Mouse (Mus musculus) kidney, adult 10 weeks (tissue): ENCODE data around the gene Zbtb18. TPM values are rescaled to one million over a fixed set of nuclear protein-coding genes. Genes with fewer than 3 reads are reported as not detected.

Experiments used
- polyA plus RNA-seq: library from polyadenylated mRNA; stranded (reverse); fragments of 350-450 nt; fragmentation: Illumina TruSeq; extraction: RNeasy Lipid Tissue Mini Kit (QIAGEN cat#74804); gene quantifications from one replicate; pipeline ENCODE4 v1.2.3, GENCODE M21; 2014; ENCODE audit warnings: low read depth, low replicate concordance

The Zbtb18 gene
- 59.0 TPM for polyA plus RNA-seq

DNA sequence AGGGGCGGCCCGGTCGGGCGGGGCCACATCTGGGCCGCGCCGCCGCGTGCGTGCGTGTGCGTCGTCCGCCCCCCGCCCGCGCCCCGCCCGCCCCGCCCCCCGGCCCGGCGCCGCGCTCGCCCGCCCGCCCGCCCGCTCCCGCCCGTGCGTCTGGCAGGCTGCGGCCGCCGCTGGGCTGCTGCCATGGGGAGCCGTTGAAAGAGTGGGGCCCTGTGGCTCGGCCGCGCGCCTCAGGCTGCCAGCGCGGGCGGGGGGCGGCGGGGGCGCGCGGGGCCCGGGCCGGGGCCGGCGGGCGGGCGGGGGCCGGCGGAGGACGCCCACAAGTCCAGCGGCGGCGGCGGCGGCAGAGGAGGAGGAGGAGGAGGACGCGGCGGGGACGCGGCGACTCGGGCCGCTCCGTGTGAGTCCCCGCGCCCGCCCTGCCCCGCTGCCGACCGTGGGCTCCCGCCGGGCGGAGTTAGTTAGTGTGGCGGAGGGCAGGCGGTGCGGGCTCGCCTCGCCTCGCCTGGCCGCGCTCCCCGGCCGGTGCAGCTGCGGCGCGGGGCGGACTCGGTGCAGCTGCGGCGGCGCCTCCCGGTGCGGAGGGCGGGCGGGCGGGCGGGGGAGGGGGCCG is at the start of gene Zbtb18:
Zbtb18 (plus strand) TSS at position 156 of the 613 bp plus-strand sequence.

Other genes with a start within 250 kb of the Zbtb18 start
- 28.3 TPM for gene Akt3, start 184.1 kb upstream of the Zbtb18 start, polyA plus RNA-seq